Mouse (Mus musculus) lung, embryonic 16.5 days (tissue): Measurements from ENCODE around the gene Prn. TPM values are rescaled to one million over a fixed set of nuclear protein-coding genes. Genes with fewer than 3 reads are reported as not detected.

Experiments
- ATAC-seq: fragments of 200-750 bp; cut with Nextera tagmentation; 2 replicates; pipeline ENCODE4 v1.8.0; 2017; ENCODE audit warnings: low read depth, mild to moderate bottlenecking, moderate library complexity
- H3K27ac ChIP-seq: fragments of 300-500 bp; sonication (generic); 2 replicates; pipeline ENCODE4 v1.5.1; 2014; ENCODE audit warnings: mild to moderate bottlenecking, control low read depth, low read length
- H3K27me3 ChIP-seq: fragments of 300-500 bp; sonication (generic); 2 replicates; pipeline ENCODE4 v1.6.1; 2014; ENCODE audit warnings: low read depth, low read length, mixed read lengths; ENCODE audit not compliant: control insufficient read depth, insufficient read depth
- H3K36me3 ChIP-seq: fragments of 300-500 bp; sonication (generic); 2 replicates; pipeline ENCODE4 v1.6.1; 2014; ENCODE audit warnings: low read length; ENCODE audit not compliant: control insufficient read depth, insufficient read depth
- H3K4me1 ChIP-seq: fragments of 300-500 bp; sonication (generic); replicated peaks from 2 replicates; pipeline ENCODE4 v1.6.1; 2014; ENCODE audit warnings: low read length, mixed read lengths; ENCODE audit not compliant: control insufficient read depth, insufficient read depth
- H3K4me2 ChIP-seq: fragments of 300-500 bp; sonication (generic); 2 replicates; pipeline ENCODE4 v1.6.1; 2014; ENCODE audit warnings: low read depth, low read length, control low read depth
- H3K4me3 ChIP-seq: fragments of 300-500 bp; sonication (generic); 2 replicates; pipeline ENCODE4 v1.5.1; 2014; ENCODE audit warnings: mild to moderate bottlenecking, low read length, control low read depth
- H3K9ac ChIP-seq: fragments of 300-500 bp; sonication (generic); 2 replicates; pipeline ENCODE4 v1.6.1; 2014; ENCODE audit warnings: low read length, control low read depth
- H3K9me3 ChIP-seq: fragments of 300-500 bp; sonication (generic); 2 replicates; pipeline ENCODE4 v1.6.1; 2016; ENCODE audit warnings: low read length; ENCODE audit not compliant: control insufficient read depth
- WGBS: fragments of 180-500 bp; shearing (Covaris S2); extraction: QIAGEN DNeasy Blood & Tissue Kit; methylation state at CpG from one replicate; pipeline ENCODE4 v1.1.7; 2014; 5-methylcytosine and 5-hydroxymethylcytosine counted together
- polyA plus RNA-seq: library from polyadenylated mRNA; unstranded; fragments of >200 nt; fragmentation: Nextera tagmentation; extraction: Ambion mirVana; gene quantifications from 2 replicates; pipeline ENCODE4 v1.2.1, GENCODE M21; 2015

The Prn gene
- polyA plus RNA-seq, 1 experiment from 2014 or later: not detected

DNA sequence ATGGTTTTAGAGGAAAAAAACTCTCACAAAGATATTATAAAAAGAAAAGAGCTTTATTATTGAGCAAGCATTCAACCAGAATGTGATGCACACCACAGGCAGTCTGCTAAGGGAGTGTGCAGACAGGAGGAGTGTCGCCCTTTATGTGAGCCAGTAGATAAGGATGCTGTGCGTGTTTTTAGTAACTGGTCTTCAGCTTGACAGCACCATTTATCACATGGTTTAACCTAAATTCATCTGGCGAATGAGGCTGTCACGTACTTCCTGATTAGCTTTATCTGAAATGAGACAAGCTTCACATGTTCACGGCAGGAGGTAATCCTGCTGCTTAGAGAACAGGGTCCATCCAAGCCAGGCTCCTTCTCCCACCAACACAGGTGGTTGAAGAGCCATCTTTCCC, 4.7 kb upstream of the Prn start:
- H3K4me1 ChIP-seq: no peaks in the 10 kb centered on the region; the same call in 1 of the 2 replicates
- 41% methylated on average over 5 of the region's 5 CpGs for WGBS
- H3K4me2 ChIP-seq: no peak overlapping the region
- H3K27me3 ChIP-seq: no peaks in the 10 kb centered on the region
- no peaks in the 10 kb centered on the region for H3K36me3 ChIP-seq
- ATAC-seq: no peak
- H3K9me3 ChIP-seq: no peaks in the 10 kb centered on the region
- H3K9ac ChIP-seq: no peak overlapping the region
- H3K4me3 ChIP-seq: no peak overlapping the region
- H3K27ac ChIP-seq: no peak overlapping the region

DNA sequence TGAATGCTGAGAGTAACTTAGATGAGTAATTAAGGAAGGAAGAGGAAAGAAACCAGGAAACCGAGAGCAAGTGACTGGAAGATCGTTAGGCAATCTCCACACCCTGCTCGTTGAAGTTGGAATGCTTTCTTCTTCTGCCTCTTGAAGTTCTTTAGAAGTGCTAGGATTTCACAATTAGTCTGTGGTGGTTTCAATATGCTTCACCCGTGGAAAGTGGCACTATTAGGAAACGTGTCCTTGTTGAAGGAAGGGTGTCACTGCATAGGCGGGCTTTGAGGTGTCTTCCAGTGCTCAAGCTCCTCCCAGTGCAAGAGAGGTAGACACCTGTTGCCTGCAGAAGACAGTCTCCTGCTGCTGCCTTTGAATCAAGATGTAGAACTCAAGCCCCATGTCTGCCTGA, 4.0 kb upstream of the Prn start:
- Histone ChIP-seq H3K27ac (no peak overlapping the region), H3K9ac (no peak overlapping the region), H3K27me3 (no peaks in the 10 kb centered on the region), H3K4me1 (peaks cover 4% of the 10 kb centered on the region), H3K4me3 (no peak overlapping the region), H3K4me2 (no peak overlapping the region), H3K9me3 (no peaks in the 10 kb centered on the region), H3K36me3 (no peaks in the 10 kb centered on the region)
- ATAC-seq: no peak
- 41% methylated on average over 6 of the region's 6 CpGs for WGBS

DNA sequence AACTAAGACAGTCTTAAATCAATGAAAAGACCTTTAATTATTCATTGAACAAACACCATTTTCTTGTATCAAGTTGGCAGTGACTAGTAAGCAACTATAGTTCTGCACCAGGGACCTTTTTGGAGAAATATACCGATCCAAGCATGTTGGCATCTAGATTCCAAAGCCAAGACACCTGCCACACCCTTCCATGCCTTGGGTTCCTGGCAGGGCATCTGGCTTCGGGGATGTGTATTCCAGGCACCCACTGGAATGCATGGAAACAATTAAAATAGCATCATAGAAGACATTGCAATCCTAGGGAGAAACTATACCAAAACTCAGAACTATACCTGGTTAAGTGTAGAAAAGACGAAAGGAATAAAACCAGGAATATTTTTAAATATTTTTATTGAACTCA, 3.5 kb upstream of the Prn start:
- Histone ChIP-seq H3K36me3 (no peaks in the 10 kb centered on the region), H3K27ac (no peak overlapping the region), H3K9ac (no peak overlapping the region), H3K27me3 (no peaks in the 10 kb centered on the region), H3K4me1 (peaks cover 8% of the 10 kb centered on the region), H3K4me3 (no peak overlapping the region), H3K4me2 (no peak overlapping the region), H3K9me3 (no peaks in the 10 kb centered on the region)
- no peak for ATAC-seq
- 81% methylated on average over 3 of the region's 3 CpGs for WGBS

DNA sequence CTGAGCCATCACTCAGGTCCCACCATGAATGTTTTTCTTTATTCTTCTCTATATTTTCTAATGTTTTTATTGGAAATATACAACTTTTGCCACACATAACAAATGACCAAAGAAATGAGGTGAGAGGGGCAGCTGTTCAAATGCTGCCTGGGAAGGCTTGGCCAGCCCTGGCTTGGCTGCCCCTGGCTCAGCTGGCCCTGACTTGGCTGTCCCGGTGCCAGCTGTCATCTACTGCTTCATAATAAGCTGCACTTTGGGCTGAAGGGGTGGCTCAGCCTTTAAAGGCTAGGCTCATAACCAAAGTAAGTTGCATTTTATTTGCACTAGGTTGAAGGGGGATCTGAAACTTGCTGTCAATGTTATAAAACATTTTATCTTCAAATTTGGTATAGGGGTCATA, 2.9 kb upstream of the Prn start:
- Histone ChIP-seq H3K4me1 (peaks cover 10% of the 10 kb centered on the region), H3K27ac (no peak overlapping the region), H3K9me3 (no peaks in the 10 kb centered on the region), H3K4me3 (no peak overlapping the region), H3K27me3 (no peaks in the 10 kb centered on the region), H3K4me2 (no peak overlapping the region), H3K36me3 (no peaks in the 10 kb centered on the region), H3K9ac (no peak overlapping the region)
- ATAC-seq: no peak
- WGBS: 58% methylated on average over 1 of the region's 1 CpGs

DNA sequence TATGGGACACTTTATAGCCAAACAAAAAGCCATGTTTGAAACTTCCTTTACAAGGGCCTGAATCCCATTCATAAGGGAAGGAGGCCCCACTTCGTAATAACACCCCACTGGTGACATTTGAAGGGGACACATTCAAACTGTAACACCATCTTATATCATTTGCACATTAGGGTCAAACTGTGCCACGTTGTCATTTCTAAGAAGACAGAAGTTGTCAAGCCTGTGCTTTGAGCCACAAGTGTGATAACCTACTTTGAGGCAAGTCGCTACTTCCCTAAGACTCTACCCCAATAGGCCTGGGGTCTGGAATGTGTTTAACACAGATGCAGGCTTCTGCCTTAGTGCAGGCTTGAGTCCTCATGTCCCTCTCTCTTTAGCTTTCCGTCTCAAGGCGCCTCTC, 2.4 kb upstream of the Prn start:
- 68% methylated on average over 5 of the region's 5 CpGs for WGBS
- Histone ChIP-seq H3K9ac (no peak overlapping the region), H3K9me3 (no peaks in the 10 kb centered on the region), H3K4me2 (no peak overlapping the region), H3K27ac (no peak overlapping the region), H3K36me3 (no peaks in the 10 kb centered on the region), H3K4me3 (no peak overlapping the region), H3K4me1 (peaks cover 10% of the 10 kb centered on the region), H3K27me3 (no peaks in the 10 kb centered on the region)
- ATAC-seq: no peak

DNA sequence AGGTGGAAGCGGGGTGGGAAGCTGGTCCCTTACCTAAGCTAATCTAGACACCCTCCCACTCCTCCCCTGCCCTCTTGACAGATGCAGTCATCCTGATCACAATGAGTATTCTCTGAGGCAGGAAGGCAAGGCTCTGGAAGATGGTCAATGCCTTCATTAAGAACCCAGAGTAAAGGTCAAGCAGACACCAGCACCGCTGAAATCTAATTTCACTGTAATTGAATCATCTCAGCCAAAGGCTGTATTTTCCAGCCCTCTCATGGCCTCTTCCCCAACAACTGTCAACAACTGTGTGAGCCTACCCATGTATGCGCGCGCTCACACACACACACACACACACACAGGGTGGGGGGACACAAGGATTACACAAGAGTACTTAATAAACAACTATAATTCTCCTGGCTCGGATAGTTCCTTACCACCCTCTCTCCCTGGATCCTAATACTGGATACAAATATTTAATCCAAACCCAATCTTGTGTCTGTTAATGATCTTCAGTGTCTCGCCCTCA, 1.4 kb upstream of the Prn start:
- no peak overlapping the region for H3K9ac ChIP-seq
- ATAC-seq: no peak
- H3K36me3 ChIP-seq: no peaks in the 10 kb centered on the region
- no peaks in the 10 kb centered on the region for H3K27me3 ChIP-seq
- H3K27ac ChIP-seq: no peak overlapping the region
- H3K4me1 ChIP-seq: peaks cover 10% of the 10 kb centered on the region
- no peaks in the 10 kb centered on the region for H3K9me3 ChIP-seq
- H3K4me3 ChIP-seq: no peak overlapping the region
- H3K4me2 ChIP-seq: no peak overlapping the region
- whole genome bisulfite sequencing: 86% methylated on average over 7 of the region's 7 CpGs

DNA sequence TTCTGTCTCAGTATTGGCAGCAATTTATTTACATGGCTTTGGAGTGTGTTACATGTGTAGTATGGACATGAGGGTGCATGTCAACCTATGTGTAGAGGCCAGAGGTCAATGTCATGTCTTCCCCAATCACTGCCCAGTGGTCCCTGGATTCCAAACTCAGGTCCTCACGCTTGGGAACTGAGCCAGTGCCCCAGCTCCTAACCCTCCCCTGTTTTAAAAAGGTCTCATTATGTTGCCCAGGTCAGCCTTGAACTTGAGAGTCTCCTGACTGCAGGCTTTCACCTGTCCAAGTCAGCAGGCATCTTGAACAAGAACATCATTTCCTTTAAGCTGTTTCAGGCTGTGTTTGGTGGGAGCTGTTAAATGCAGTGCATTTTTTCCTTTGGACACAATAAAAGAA, 851 bp upstream of the Prn start:
- Histone ChIP-seq H3K9ac (no peak overlapping the region), H3K36me3 (no peaks in the 10 kb centered on the region), H3K4me1 (peaks cover 10% of the 10 kb centered on the region), H3K27ac (no peak overlapping the region), H3K27me3 (no peaks in the 10 kb centered on the region), H3K9me3 (no peaks in the 10 kb centered on the region), H3K4me2 (no peak overlapping the region), H3K4me3 (no peak overlapping the region)
- 86% methylated on average over 1 of the region's 1 CpGs for WGBS
- no peak for ATAC-seq

DNA sequence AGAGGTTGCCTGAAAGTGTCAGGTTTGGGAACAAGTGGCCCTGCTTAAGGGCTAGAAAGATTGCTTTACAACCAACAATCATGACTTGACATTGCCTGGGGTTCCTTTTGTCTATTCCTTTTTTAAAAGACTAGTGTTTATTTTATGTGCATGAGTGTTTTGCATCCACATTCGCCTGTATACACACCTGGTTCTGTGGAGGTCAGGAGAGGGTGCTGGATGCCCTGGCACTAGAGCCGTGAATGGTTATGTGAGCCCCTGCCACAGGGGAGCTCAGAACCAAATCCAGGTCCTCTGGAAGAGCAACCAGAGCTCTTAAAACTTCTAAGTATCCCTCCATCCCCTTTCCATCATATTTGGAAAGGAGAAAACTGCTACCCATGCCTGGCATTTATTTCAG, 1.1 kb downstream of the Prn start:
- Histone ChIP-seq H3K27me3 (no peaks in the 10 kb centered on the region), H3K4me1 (peaks cover 10% of the 10 kb centered on the region), H3K4me2 (peak overlapping the region; percentile 81), H3K4me3 (peak overlapping the region; percentile 79; the same call in 1 of the 2 replicates), H3K36me3 (no peaks in the 10 kb centered on the region), H3K27ac (no peak overlapping the region), H3K9me3 (no peaks in the 10 kb centered on the region), H3K9ac (no peak overlapping the region; the same call in 1 of the 2 replicates)
- ATAC-seq: no peak
- 57% methylated on average over 2 of the region's 2 CpGs for WGBS

DNA sequence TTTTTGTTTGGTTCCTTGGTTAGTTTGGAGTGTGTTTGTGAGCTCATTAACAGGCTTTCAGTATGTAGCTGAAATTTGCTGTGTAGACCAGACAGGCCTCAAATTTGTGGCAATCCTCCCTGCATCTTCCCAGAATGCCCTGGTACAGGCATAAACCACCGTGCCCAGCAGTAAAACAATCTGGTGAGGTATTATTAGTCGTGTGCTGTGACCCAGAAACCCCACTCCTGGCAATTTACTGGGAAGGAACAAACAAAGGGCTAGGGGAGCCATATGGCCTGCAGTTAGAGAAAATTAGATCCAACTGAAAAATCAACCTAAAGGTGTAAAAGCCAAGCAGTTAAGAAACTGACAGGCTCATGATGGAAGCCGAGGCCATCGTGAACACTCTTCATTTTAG, 1.6 kb downstream of the Prn start:
- Histone ChIP-seq H3K27ac (no peak overlapping the region), H3K4me2 (no peak overlapping the region), H3K27me3 (no peaks in the 10 kb centered on the region), H3K4me3 (no peak overlapping the region), H3K36me3 (no peaks in the 10 kb centered on the region), H3K9ac (no peak overlapping the region), H3K9me3 (no peaks in the 10 kb centered on the region), H3K4me1 (peaks cover 10% of the 10 kb centered on the region)
- 65% methylated on average over 4 of the region's 4 CpGs for WGBS
- no peak for ATAC-seq
